Mouse (Mus musculus): ENCODE results near the gene Csf2rb2. TPM values are rescaled to one million over a fixed set of nuclear protein-coding genes. Genes with fewer than 3 reads are reported as not detected.
A peak's percentile ranks its signal among the peaks of the same experiment; 100 is the strongest.
"Not testable (repeated sequence)": the region's sequence is repeated elsewhere in the genome, so short reads cannot be mapped to it uniquely, and the experiment has no call there.

Csf2rb2 gene
- total and polyA plus RNA-seq, 2 experiments, result 0.37 to 1.1 TPM

DNA sequence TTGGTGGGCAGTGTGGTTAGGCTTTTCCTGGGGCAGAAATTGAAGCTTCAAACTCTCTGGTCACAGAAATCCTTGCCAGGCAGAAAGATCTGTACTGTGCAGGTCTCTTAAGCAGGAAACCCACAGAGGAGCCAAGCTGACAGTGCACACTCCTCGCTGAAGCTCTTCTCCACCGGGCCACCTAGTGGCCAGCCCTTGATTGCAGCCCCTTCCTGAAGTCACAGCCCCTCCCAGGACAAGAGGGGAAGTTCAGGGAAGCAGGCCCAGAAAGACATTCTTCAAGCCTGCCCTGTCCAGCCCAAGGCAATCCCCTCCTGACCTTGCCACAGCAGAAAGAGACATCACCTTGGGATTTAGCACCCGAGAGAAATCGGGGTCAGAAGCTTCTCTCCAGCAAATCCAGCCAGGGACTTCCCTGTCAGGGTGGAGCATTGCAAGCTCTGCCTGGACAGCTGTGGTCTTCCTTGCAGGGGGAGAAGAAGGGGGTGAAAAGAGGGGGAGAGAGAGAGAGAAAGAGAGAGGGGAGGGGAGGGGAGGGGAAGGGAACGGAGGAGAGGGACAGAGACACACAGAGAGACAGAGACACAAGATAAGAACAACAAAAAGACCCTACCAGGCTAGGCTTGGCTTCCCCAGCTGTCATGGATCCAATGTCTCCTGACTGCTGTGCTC, 15.4 kb upstream of the Csf2rb2 start:
- H3K27ac ChIP-seq (replicated peaks; ENCODE audit: insufficient read depth, low read depth, low read length), result no peak overlapping the region
- no peak overlapping the region for H3K9ac ChIP-seq (ENCODE audit: low read depth, low read length)
- H3K36me3 ChIP-seq (ENCODE audit: control insufficient read depth, insufficient read depth, low read length), result no peaks in the 10 kb centered on the region
- no peaks in the 10 kb centered on the region for H3K27me3 ChIP-seq (ENCODE audit: control insufficient read depth, insufficient read depth, low read length)
- peak; percentile 19 for DNase-seq (ENCODE audit: extremely low read depth, low read depth, low spot score)
- no peaks in the 10 kb centered on the region for H3K4me1 ChIP-seq (ENCODE audit: control insufficient read depth, insufficient read depth, low read length)
- WGBS, result 29% methylated on average over 5 of the region's 5 CpGs
- TF ChIP-seq CTCF (IDR thresholded peaks at IDR 0.05; ENCODE audit: low read depth, low read length) (peak; percentile 87), POLR2A (IDR thresholded peaks at IDR 0.05; ENCODE audit: extremely low read depth, insufficient read depth, low read length) (no peak)
- H3K4me3 ChIP-seq (ENCODE audit: insufficient read depth, low read depth, low read length), result no peak overlapping the region
- H3K79me2 ChIP-seq (ENCODE audit: control insufficient read depth, insufficient read depth, low read length), result no peaks in the 10 kb centered on the region

DNA sequence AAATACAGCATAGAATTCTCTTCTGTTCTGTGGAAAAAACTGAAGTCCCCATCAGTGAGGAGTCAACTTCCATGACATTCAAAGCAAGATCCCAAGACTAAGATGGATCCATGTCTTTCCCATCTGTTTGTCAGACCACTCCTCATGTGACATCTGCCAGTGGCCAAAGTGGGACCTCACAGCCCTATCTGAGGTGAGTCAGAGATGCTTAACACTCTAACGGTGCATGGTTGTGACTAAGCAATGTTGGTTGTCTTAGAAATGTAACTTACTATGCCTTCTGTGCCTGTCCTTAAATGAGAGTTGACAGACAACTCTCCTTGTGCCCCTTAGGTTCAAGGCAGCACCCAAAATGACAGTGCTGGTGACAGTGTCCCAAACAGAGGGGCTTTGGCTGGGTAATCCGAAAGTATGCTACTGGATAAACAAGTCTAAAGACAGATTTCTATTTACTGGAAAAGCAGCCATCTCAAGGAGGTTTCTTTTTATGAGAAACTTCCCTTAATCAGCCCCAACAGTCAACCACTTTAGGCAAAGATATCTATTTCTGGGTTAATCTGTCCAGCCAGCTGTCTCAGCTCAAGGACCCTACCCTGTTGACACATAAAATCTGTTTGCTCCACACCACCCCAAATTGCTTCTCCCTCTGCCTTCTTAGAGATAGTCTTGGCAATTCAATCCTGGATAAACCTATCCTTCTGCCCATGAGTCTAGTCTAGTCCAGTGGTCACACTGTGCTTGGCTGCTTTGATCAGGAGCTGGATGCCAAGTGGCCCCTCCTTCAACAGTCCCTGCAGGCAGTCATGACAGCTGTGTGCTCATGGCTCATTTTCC, 13.0 kb upstream of the Csf2rb2 start:
- DNase-seq (ENCODE audit: extremely low read depth, low read depth, low spot score); H3K9ac ChIP-seq (ENCODE audit: low read depth, low read length); H3K4me3 ChIP-seq (ENCODE audit: insufficient read depth, low read depth, low read length); H3K36me3 ChIP-seq (ENCODE audit: control insufficient read depth, insufficient read depth, low read length); H3K27me3 ChIP-seq (ENCODE audit: control insufficient read depth, insufficient read depth, low read length); H3K79me2 ChIP-seq (ENCODE audit: control insufficient read depth, insufficient read depth, low read length); H3K4me1 ChIP-seq (ENCODE audit: control insufficient read depth, insufficient read depth, low read length); H3K27ac ChIP-seq (replicated peaks; ENCODE audit: insufficient read depth, low read depth, low read length): not testable (repeated sequence)
- 88% methylated on average over 2 of the region's 2 CpGs for WGBS

DNA sequence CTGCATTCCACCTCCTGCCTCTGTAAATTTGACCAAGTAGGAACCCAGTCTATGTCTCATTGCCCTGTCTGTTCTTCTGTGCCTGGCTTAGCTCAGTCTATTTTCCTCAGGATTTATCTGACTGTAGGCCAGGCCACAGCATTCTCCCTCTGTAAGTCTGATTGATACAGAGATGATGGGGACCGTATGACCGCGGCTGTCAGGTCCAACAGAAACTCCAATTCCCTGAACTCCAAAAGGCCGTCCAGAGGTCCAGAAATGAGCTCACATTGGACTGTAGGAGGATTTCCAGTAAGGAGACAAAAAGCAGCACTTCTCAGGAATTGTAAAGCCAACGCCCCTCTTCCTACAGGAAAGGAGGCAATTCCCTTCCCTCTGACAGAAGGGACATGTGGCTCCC, 8.1 kb upstream of the Csf2rb2 start:
- H3K36me3 ChIP-seq (ENCODE audit: control insufficient read depth, insufficient read depth, low read length); H3K4me3 ChIP-seq (ENCODE audit: insufficient read depth, low read depth, low read length); H3K79me2 ChIP-seq (ENCODE audit: control insufficient read depth, insufficient read depth, low read length); DNase-seq (ENCODE audit: extremely low read depth, low read depth, low spot score); H3K4me1 ChIP-seq (ENCODE audit: control insufficient read depth, insufficient read depth, low read length); H3K9ac ChIP-seq (ENCODE audit: low read depth, low read length); H3K27me3 ChIP-seq (ENCODE audit: control insufficient read depth, insufficient read depth, low read length); H3K27ac ChIP-seq (replicated peaks; ENCODE audit: insufficient read depth, low read depth, low read length): not testable (repeated sequence)
- 86% methylated on average over 5 of the region's 5 CpGs for WGBS

DNA sequence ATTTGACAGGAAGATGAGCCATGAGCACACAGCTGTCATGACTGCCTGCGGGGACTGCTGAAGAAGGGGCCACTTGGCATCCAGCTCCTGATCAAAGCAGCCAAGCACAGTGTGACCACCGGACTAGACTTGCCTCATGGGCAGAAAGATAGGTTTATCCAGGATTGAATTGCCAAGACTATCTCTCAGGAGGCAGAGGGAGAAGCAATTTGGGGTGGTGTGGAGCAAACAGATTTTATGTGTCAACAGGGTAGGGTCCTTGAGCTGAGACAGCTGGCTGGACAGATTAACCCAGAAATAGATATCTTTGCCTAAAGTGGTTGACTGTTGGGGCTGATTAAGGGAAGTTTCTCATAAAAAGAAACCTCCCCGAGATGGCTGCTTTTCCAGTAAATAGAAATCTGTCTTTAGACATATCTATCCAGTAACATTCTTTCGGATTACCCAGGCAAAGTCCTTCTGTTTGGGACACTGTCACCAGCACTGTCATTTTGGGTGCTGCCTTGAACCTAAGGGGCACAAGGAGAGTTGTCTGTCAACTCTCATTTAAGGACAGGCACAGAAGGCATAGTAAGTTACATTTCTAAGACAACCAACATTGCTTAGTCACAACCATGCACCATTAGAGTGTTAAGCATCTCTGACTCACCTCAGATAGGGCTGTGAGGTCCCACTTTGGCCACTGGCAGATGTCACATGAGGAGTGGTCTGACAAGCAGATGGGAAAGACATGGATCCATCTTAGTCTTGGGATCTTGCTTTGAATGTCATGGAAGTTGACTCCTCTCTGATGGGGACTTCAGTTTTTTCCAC, 7.1 kb upstream of the Csf2rb2 start:
- not testable (repeated sequence) for H3K27me3 ChIP-seq (ENCODE audit: control insufficient read depth, insufficient read depth, low read length); H3K4me3 ChIP-seq (ENCODE audit: insufficient read depth, low read depth, low read length); H3K9ac ChIP-seq (ENCODE audit: low read depth, low read length); DNase-seq (ENCODE audit: extremely low read depth, low read depth, low spot score); H3K79me2 ChIP-seq (ENCODE audit: control insufficient read depth, insufficient read depth, low read length); H3K27ac ChIP-seq (replicated peaks; ENCODE audit: insufficient read depth, low read depth, low read length); H3K36me3 ChIP-seq (ENCODE audit: control insufficient read depth, insufficient read depth, low read length); H3K4me1 ChIP-seq (ENCODE audit: control insufficient read depth, insufficient read depth, low read length)
- 78% methylated on average over 4 of the region's 4 CpGs for WGBS

DNA sequence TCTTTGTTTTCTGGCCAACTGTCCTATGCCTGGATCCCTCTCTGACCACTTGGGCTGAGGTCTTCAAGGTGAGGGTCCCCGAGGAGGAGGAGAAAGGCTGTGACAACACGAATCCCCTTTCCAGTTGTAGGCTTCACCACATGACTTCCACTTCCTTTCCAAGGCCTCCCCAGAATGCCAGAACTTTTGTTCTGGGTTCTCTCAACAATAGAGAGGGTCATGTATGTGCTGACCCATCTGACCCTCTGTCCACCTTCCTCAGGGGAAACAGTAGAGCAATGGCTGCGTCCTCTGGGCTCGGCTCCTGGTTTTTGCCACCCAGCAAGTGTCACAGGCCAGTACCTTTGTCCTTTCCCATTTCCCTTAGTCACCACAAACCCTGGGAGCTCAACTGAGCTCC, 5.5 kb upstream of the Csf2rb2 start:
- Histone ChIP-seq H3K79me2 (ENCODE audit: control insufficient read depth, insufficient read depth, low read length) (no peaks in the 10 kb centered on the region), H3K4me1 (ENCODE audit: control insufficient read depth, insufficient read depth, low read length) (no peaks in the 10 kb centered on the region), H3K27me3 (ENCODE audit: control insufficient read depth, insufficient read depth, low read length) (no peaks in the 10 kb centered on the region), H3K27ac (replicated peaks; ENCODE audit: insufficient read depth, low read depth, low read length) (no peak overlapping the region), H3K36me3 (ENCODE audit: control insufficient read depth, insufficient read depth, low read length) (no peaks in the 10 kb centered on the region), H3K4me3 (ENCODE audit: insufficient read depth, low read depth, low read length) (no peak overlapping the region), H3K9ac (ENCODE audit: low read depth, low read length) (no peak overlapping the region)
- TF ChIP-seq CTCF (IDR thresholded peaks at IDR 0.05; ENCODE audit: low read depth, low read length) (no peak), POLR2A (IDR thresholded peaks at IDR 0.05; ENCODE audit: extremely low read depth, insufficient read depth, low read length) (no peak)
- WGBS, result 73% methylated on average over 4 of the region's 4 CpGs
- DNase-seq (ENCODE audit: extremely low read depth, low read depth, low spot score), result no peak

DNA sequence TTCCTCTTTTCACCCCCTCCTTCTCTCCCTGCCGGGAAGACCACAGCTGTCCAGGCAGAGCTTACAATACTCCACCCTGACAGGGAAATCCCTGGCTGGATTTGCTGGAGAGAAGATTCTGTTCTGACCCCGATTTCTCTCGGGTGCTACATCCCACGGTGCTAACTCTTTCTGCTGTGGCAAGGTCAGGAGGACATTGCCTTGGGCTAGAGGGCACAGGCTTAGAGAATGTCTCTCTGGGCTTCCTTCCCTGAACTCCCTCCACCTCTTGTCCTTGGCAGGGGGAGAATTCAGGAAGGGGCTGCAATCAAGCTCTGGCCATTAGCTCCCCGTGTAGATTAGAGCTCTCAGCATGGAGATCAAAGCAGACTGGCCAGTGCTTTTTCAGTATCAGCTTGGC, 4.3 kb upstream of the Csf2rb2 start:
- H3K9ac ChIP-seq (ENCODE audit: low read depth, low read length), result no peak overlapping the region
- H3K4me3 ChIP-seq (ENCODE audit: insufficient read depth, low read depth, low read length), result no peak overlapping the region
- no peak overlapping the region for H3K27ac ChIP-seq (replicated peaks; ENCODE audit: insufficient read depth, low read depth, low read length)
- no peaks in the 10 kb centered on the region for H3K27me3 ChIP-seq (ENCODE audit: control insufficient read depth, insufficient read depth, low read length)
- DNase-seq (ENCODE audit: extremely low read depth, low read depth, low spot score), result no peak
- no peaks in the 10 kb centered on the region for H3K79me2 ChIP-seq (ENCODE audit: control insufficient read depth, insufficient read depth, low read length)
- H3K4me1 ChIP-seq (ENCODE audit: control insufficient read depth, insufficient read depth, low read length), result no peaks in the 10 kb centered on the region
- WGBS, result 39% methylated on average over 5 of the region's 5 CpGs
- TF ChIP-seq POLR2A (IDR thresholded peaks at IDR 0.05; ENCODE audit: extremely low read depth, insufficient read depth, low read length), result no peak
- no peak for TF ChIP-seq CTCF (IDR thresholded peaks at IDR 0.05; ENCODE audit: low read depth, low read length)
- H3K36me3 ChIP-seq (ENCODE audit: control insufficient read depth, insufficient read depth, low read length), result no peaks in the 10 kb centered on the region
